Comparison of ENCODE assay signal across 8 mouse cellular contexts in genomic region chr15:98617176-98617537, GRCm38 (mm10). TPM values are rescaled to one million over a fixed set of nuclear protein-coding genes. Genes with fewer than 3 reads are reported as not detected.
DNase-seq lines count a peak whose midpoint lies in the region; ATAC-seq lines count a peak whose summit lies in the region.

No protein-coding gene starts in this region.

- no peak overlapping the region for H3K4me3 ChIP-seq in hindbrain, embryonic 15.5 days

- peak overlapping the region; percentile 19; the same call in 1 of the 2 replicates for H3K4me2 ChIP-seq in hindbrain, embryonic 15.5 days

- no peaks in the 10 kb centered on the region for H3K27me3 ChIP-seq in hindbrain, embryonic 15.5 days

- peak; percentile 93 for DNase-seq in heart, adult 11 months
- DNase-seq in heart, postnatal 25 days (ENCODE audit: low spot score): no peak
- peak; percentile 83 for DNase-seq in cerebellum, adult 8-10 months
- DNase-seq in frontal cortex, postnatal 25 days (ENCODE audit: low spot score in 2 of 2): peak; percentile 72 to 80
- DNase-seq in left cerebral cortex, postnatal 14 days (ENCODE audit: low spot score in 2 of 2): peak; percentile 74 to 75
- peak; percentile 66 to 88 for DNase-seq in spleen, postnatal 4 days (ENCODE audit: low spot score in 2 of 2)

- intact Hi-C loops in heart, postnatal 25 days (cut with DNase I): loop anchor here (1.0 kb wide), 1 partner anchor 37 kb away; no protein-coding TSS in a partner anchor
- intact Hi-C loops in left cerebral cortex, postnatal 14 days (cut with DNase I): loop anchor here (1.0 kb wide), 1 partner anchor 37 kb away; no protein-coding TSS in a partner anchor

- no peak for ATAC-seq in hindbrain, embryonic 15.5 days (ENCODE audit: low FRiP score, low read depth)
- peak; percentile 71 for ATAC-seq in megakaryocyte progenitor cell, adult 5-6 weeks (replicated peaks; ENCODE audit: poor library complexity)

- peaks cover 10% of the 10 kb centered on the region for H3K4me1 ChIP-seq in hindbrain, embryonic 15.5 days (replicated peaks)

- whole genome bisulfite sequencing in hindbrain, embryonic 15.5 days: 1% methylated on average over 12 of the region's 12 CpGs

- H3K9me3 ChIP-seq in hindbrain, embryonic 15.5 days: no peaks in the 10 kb centered on the region

- H3K27ac ChIP-seq in hindbrain, embryonic 15.5 days (replicated peaks): no peak overlapping the region

- no peaks in the 10 kb centered on the region for H3K36me3 ChIP-seq in hindbrain, embryonic 15.5 days

- no peak overlapping the region for H3K9ac ChIP-seq in hindbrain, embryonic 15.5 days

RNA-seq across cellular contexts. Expression of gene Adcy6, which starts 7.3 kb away (rescaled TPM):
- total RNA-seq in heart, postnatal 25 days (2021): 100 to 1,000 TPM; 188 to 238 TPM
- polyA plus RNA-seq in hindbrain, embryonic 15.5 days (2015; fragmentation: Nextera tagmentation; extraction: Ambion mirVana): 10.6 and 13.1 TPM in 2 replicates
- total RNA-seq in left cerebral cortex, postnatal 14 days (2021): 10 to 100 TPM; 47.8 to 50.2 TPM
- 2.2 and 3.1 TPM in 2 replicates for total RNA-seq in megakaryocyte progenitor cell, adult 5-6 weeks (2015)
- total RNA-seq in megakaryocyte progenitor cell, adult 5-6 weeks (2017): 6.7 and 7.7 TPM in 2 replicates

RNA-seq across cellular contexts. Expression of gene Cacnb3, which starts 13.5 kb away (rescaled TPM):
- 1 to 10 TPM; 4.1 TPM for total RNA-seq in heart, postnatal 25 days (2021)
- polyA plus RNA-seq in hindbrain, embryonic 15.5 days (2015; fragmentation: Nextera tagmentation; extraction: Ambion mirVana): 130 and 136 TPM in 2 replicates
- 100 to 1,000 TPM; 217 to 244 TPM for total RNA-seq in left cerebral cortex, postnatal 14 days (2021)
- total RNA-seq in megakaryocyte progenitor cell, adult 5-6 weeks (2015): not detected in 2 replicates
- total RNA-seq in megakaryocyte progenitor cell, adult 5-6 weeks (2017): not detected in 2 replicates

RNA-seq across cellular contexts. Expression of gene Ddx23, which starts 45.5 kb away (rescaled TPM):
- total RNA-seq in heart, postnatal 25 days (2021): 10 to 100 TPM; 43.5 to 52.8 TPM
- 19.4 and 24.8 TPM in 2 replicates for polyA plus RNA-seq in hindbrain, embryonic 15.5 days (2015; fragmentation: Nextera tagmentation; extraction: Ambion mirVana)
- 10 to 100 TPM; 56.0 to 57.6 TPM for total RNA-seq in left cerebral cortex, postnatal 14 days (2021)
- total RNA-seq in megakaryocyte progenitor cell, adult 5-6 weeks (2015): 22.1 and 25.0 TPM in 2 replicates
- total RNA-seq in megakaryocyte progenitor cell, adult 5-6 weeks (2017): 88.0 and 121 TPM in 2 replicates

RNA-seq across cellular contexts. Expression of gene 4930415O20Rik, which starts 46.4 kb away (rescaled TPM):
- total RNA-seq in heart, postnatal 25 days (2021): 1 to 10 TPM in 1 of 2 experiments, under 1 TPM in 1; 0.68 to 1.0 TPM
- not detected in 2 replicates for polyA plus RNA-seq in hindbrain, embryonic 15.5 days (2015; fragmentation: Nextera tagmentation; extraction: Ambion mirVana)
- not detected for total RNA-seq in left cerebral cortex, postnatal 14 days (2021)
- not detected in 2 replicates for total RNA-seq in megakaryocyte progenitor cell, adult 5-6 weeks (2015)
- total RNA-seq in megakaryocyte progenitor cell, adult 5-6 weeks (2017): not detected in 2 replicates

RNA-seq across cellular contexts. Expression of gene Ccnt1, which starts 46.4 kb away (rescaled TPM):
- 10 to 100 TPM; 31.0 to 31.9 TPM for total RNA-seq in heart, postnatal 25 days (2021)
- 64.7 and 65.6 TPM in 2 replicates for polyA plus RNA-seq in hindbrain, embryonic 15.5 days (2015; fragmentation: Nextera tagmentation; extraction: Ambion mirVana)
- 10 to 100 TPM; 40.5 to 45.3 TPM for total RNA-seq in left cerebral cortex, postnatal 14 days (2021)
- 47.1 and 57.8 TPM in 2 replicates for total RNA-seq in megakaryocyte progenitor cell, adult 5-6 weeks (2015)
- 54.1 and 62.5 TPM in 2 replicates for total RNA-seq in megakaryocyte progenitor cell, adult 5-6 weeks (2017)

Comparison
In these comparisons a context has a peak if more than half of its experiments do, and no peak if none do; other contexts are left out.
1. RNA of gene Adcy6, which starts 7.3 kb away (total RNA-seq): 188 to 238 TPM in heart, postnatal 25 days and 47.8 to 50.2 TPM in left cerebral cortex, postnatal 14 days; 2.2 to 7.7 TPM in megakaryocyte progenitor cell, adult 5-6 weeks; every median in the first group is over 4 times any median in the second.
2. RNA of gene Cacnb3, which starts 13.5 kb away (total RNA-seq): 217 to 244 TPM in left cerebral cortex, postnatal 14 days; 4.1 TPM in heart, postnatal 25 days and not detected in megakaryocyte progenitor cell, adult 5-6 weeks; every median in the first group is over 10 times any median in the second.